7 mouse cellular contexts compared by ENCODE assay signal in the genomic region with DNA sequence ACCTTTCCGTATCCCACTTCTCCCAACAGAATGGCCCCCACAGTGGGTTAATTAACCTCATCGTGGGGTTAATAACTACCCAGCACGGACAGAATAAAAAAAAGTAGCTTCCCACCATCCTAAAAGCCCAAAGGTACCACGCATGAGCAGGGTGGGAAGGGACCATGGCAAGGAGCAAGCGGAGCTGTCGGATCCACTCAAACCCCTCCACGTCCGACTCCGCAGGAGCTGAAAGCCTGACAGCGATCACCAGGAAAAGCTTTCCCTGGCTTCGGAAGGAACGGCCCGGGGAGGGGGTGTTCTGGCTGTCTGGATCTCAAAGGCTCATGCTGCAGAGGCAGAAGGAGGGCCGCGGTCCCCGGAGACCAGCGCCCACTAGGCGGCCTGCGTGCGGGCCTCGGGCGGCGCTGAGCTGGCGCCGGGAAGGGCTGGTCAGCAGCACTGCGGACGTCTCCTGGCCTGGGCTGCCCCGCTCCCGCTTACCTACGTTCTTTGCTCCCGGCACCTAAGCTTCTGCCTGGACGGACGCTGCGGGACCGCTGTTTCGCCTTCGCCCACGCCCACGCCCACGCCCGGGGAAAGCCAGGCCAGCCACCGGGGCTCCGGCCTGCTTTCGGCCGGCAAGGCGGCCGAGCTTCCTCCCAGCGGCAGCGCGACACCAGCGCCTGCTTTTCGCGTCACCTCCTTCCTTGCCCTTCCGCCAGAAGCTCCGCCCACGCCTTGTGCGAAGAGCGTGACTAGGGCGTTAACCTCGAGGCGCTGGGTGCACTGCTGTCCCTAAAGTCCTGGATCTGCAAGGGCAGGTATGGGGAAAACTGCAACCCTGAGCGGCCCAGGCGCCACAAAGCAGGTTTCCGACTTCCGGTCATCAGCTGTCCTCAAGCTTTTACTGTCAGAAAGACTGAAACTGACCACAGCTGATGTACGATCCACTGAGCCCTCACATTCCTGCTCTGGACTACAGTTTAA. TPM values are rescaled to one million over a fixed set of nuclear protein-coding genes. Genes with fewer than 3 reads are reported as not detected.
DNase-seq lines count a peak whose midpoint lies in the region; ATAC-seq lines count a peak whose summit lies in the region.

A gene (minus strand): TSS at position 779 of the 969 bp plus-strand sequence.

- peak; percentile 97 for ATAC-seq in intestine, embryonic 16.5 days
- ATAC-seq in midbrain, embryonic 11.5 days (ENCODE audit: low FRiP score), result peak; percentile 96

- H3K4me2 ChIP-seq in intestine, embryonic 16.5 days (ENCODE audit: low read depth, low read length), result peak within 1 kb of the TSS; percentile 78
- H3K4me2 ChIP-seq in midbrain, embryonic 11.5 days, result peak within 1 kb of the TSS; percentile 94

- intact Hi-C loops in left cerebral cortex, postnatal 36 days (cut with DNase I), result loop anchor here (1.0 kb wide), 1 partner anchor 54 kb away; a partner anchor contains a TSS

- H3K9ac ChIP-seq in intestine, embryonic 16.5 days (ENCODE audit: low read depth, low read length), result peak within 1 kb of the TSS; percentile 91
- peak within 1 kb of the TSS; percentile 91 for H3K9ac ChIP-seq in midbrain, embryonic 11.5 days (ENCODE audit: low read length)

- peak; percentile 90 for DNase-seq in adrenal gland, adult 8-10 months
- peak; percentile 91 for DNase-seq in embryo, embryonic 9.5 days (ENCODE audit: extremely low spot score)
- DNase-seq in gastrocnemius, postnatal 4 days (ENCODE audit: low spot score in 2 of 2), result peak; percentile 73 to 91
- DNase-seq in left cerebral cortex, postnatal 36 days (ENCODE audit: low spot score in 2 of 2), result peak; percentile 92 to 94
- DNase-seq in midbrain, embryonic 11.5 days (ENCODE audit: low spot score, missing footprints), result peak; percentile 98
- peak; percentile 91 for DNase-seq in skeletal muscle tissue, adult 2 months (ENCODE audit: low read depth, low spot score)

- no peaks in the 10 kb centered on the region for H3K36me3 ChIP-seq in intestine, embryonic 16.5 days (ENCODE audit: control insufficient read depth, insufficient read depth, low read length)
- H3K36me3 ChIP-seq in midbrain, embryonic 11.5 days (ENCODE audit: control insufficient read depth, insufficient read depth, low read length), result no peaks in the 10 kb centered on the region

- under 1% methylated on average over 66 of the region's 66 CpGs for WGBS in intestine, embryonic 16.5 days
- 2% methylated on average over 61 of the region's 66 CpGs for WGBS in midbrain, embryonic 11.5 days

- peaks cover 19% of the 10 kb centered on the region for H3K4me1 ChIP-seq in intestine, embryonic 16.5 days (ENCODE audit: control insufficient read depth, insufficient read depth, low read length)
- peaks cover 14% of the 10 kb centered on the region for H3K4me1 ChIP-seq in midbrain, embryonic 11.5 days (ENCODE audit: control insufficient read depth, insufficient read depth, low read length)

- peak within 1 kb of the TSS; percentile 81 for H3K27ac ChIP-seq in intestine, embryonic 16.5 days (ENCODE audit: low read length)
- H3K27ac ChIP-seq in midbrain, embryonic 11.5 days (ENCODE audit: low read depth, low read length), result peak within 1 kb of the TSS; percentile 69

- H3K27me3 ChIP-seq in intestine, embryonic 16.5 days (replicated peaks; ENCODE audit: control insufficient read depth, insufficient read depth, low read length), result no peaks in the 10 kb centered on the region
- H3K27me3 ChIP-seq in midbrain, embryonic 11.5 days (ENCODE audit: control insufficient read depth, insufficient read depth, low read length), result no peaks in the 10 kb centered on the region

- H3K9me3 ChIP-seq in intestine, embryonic 16.5 days (ENCODE audit: control insufficient read depth, low read length), result no peaks in the 10 kb centered on the region
- no peaks in the 10 kb centered on the region for H3K9me3 ChIP-seq in midbrain, embryonic 11.5 days (ENCODE audit: control insufficient read depth, low read length)

- peak within 1 kb of the TSS; percentile 99 for H3K4me3 ChIP-seq in intestine, embryonic 16.5 days (ENCODE audit: low read length)
- peak within 1 kb of the TSS; percentile 93 for H3K4me3 ChIP-seq in midbrain, embryonic 11.5 days (ENCODE audit: low read depth, low read length)

RNA-seq across cellular contexts. Expression of the gene that starts here (rescaled TPM):
- 10 to 100 TPM; 23.8 to 28.2 (median 25.8) TPM for total RNA-seq in adrenal gland, adult 8-10 months (2022)
- total RNA-seq in gastrocnemius, postnatal 4 days (2021), result 10 to 100 TPM; 22.4 to 23.2 TPM
- polyA plus RNA-seq in intestine, embryonic 16.5 days (2015; fragmentation: Nextera tagmentation; extraction: Ambion mirVana), result 9.1 and 9.8 TPM in 2 replicates
- 10 to 100 TPM; 45.8 to 49.3 TPM for total RNA-seq in left cerebral cortex, postnatal 36 days (2021)
- 10.2 and 12.3 TPM in 2 replicates for polyA plus RNA-seq in midbrain, embryonic 11.5 days (2014; fragmentation: Nextera tagmentation; extraction: Ambion mirVana)

Comparison
In these comparisons a context has a peak if more than half of its experiments do, and no peak if none do; other contexts are left out.
1. Peak in every context shown above with its lines: DNase-seq, ATAC-seq, H3K4me3 ChIP-seq and H3K27ac ChIP-seq.